Mouse (Mus musculus): ENCODE results near the gene Ltbp1.

DNA sequence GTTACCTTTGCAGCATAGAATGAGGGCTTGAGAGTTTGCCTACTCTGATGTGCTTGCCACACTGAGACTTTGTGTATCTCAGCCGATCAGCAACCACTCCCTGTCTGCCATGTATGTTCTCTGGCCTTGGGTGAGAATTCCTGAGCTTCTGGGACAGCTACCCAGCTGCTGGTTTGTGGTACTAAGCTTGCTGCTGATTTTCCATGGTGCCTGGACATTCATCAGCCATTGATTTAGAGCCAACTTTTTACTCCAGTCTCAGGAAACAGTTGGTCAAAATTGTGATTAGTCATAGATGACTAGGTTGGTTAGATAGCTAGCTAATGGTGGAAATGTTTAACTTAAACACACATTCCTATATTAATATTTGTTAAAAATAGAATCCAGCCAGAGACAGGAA lies 267.9 kb downstream of the Ltbp1 start:
- TF ChIP-seq UBTF (IDR thresholded peaks at IDR 0.05; ENCODE audit: low read depth, low read length) (no peak), NRF1 (IDR thresholded peaks at IDR 0.05; ENCODE audit: low read depth, low read length) (no peak), BHLHE40 (IDR thresholded peaks at IDR 0.05; ENCODE audit: low read depth, low read length) (no peak), CHD2 (IDR thresholded peaks at IDR 0.05; ENCODE audit: low read length) (no peak), MAZ (IDR thresholded peaks at IDR 0.05; ENCODE audit: low read depth, low read length) (no peak), EP300 (IDR thresholded peaks at IDR 0.05; ENCODE audit: low read length) (no peak)

Data from CH12.LX (cell line).